Mouse (Mus musculus) lung, postnatal 0 days (tissue): ENCODE results near the gene Dgki. TPM values are rescaled to one million over a fixed set of nuclear protein-coding genes. Genes with fewer than 3 reads are reported as not detected.

Experiments used
- ATAC-seq: fragments of 200-750 bp; cut with Nextera tagmentation; 2 replicates; pipeline ENCODE4 v1.8.0; 2017; ENCODE audit warnings: moderate library complexity
- DNase-seq: peaks from one replicate; pipeline ENCODE4 v3.0.0-alpha.2; 2016; ENCODE audit warnings: low spot score
- H3K27ac ChIP-seq: fragments of 300-500 bp; sonication (generic); 2 replicates; pipeline ENCODE4 v1.5.1; 2014; ENCODE audit warnings: antibody characterized with exemption, mild to moderate bottlenecking, low read length, mixed read lengths
- H3K27me3 ChIP-seq: fragments of 300-500 bp; sonication (generic); replicated peaks from 2 replicates; pipeline ENCODE4 v1.6.1; 2014; ENCODE audit warnings: low read length, mixed read lengths; ENCODE audit not compliant: insufficient read depth
- H3K36me3 ChIP-seq: fragments of 300-500 bp; sonication (generic); 2 replicates; pipeline ENCODE4 v1.6.1; 2014; ENCODE audit warnings: low read length, mixed read lengths; ENCODE audit not compliant: insufficient read depth
- H3K4me1 ChIP-seq: fragments of 300-500 bp; sonication (generic); 2 replicates; pipeline ENCODE4 v1.6.1; 2014; ENCODE audit warnings: antibody characterized with exemption, low read depth, low read length, mixed read lengths; ENCODE audit not compliant: insufficient read depth
- H3K4me2 ChIP-seq: fragments of 300-500 bp; sonication (generic); replicated peaks from 2 replicates; pipeline ENCODE4 v1.6.1; 2014; ENCODE audit warnings: low read depth, mild to moderate bottlenecking, low read length, moderate library complexity, mixed read lengths
- H3K4me3 ChIP-seq: fragments of 300-500 bp; sonication (generic); 2 replicates; pipeline ENCODE4 v1.5.1; 2014; ENCODE audit warnings: low read depth, low read length
- H3K9ac ChIP-seq: fragments of 300-500 bp; sonication (generic); replicated peaks from 2 replicates; pipeline ENCODE4 v1.6.1; 2014; ENCODE audit warnings: low read depth, mild to moderate bottlenecking
- H3K9me3 ChIP-seq: fragments of 300-500 bp; sonication (generic); 2 replicates; pipeline ENCODE4 v1.6.1; 2016; ENCODE audit warnings: low read length, mixed read lengths
- CTCF ChIP-seq: IDR thresholded peaks from 2 replicates; pipeline ENCODE4 v1.5.1; 2016; ENCODE audit warnings: antibody characterized with exemption, mild to moderate bottlenecking
- EP300 ChIP-seq: IDR thresholded peaks from 2 replicates; pipeline ENCODE4 v1.6.1; 2016; ENCODE audit warnings: antibody characterized with exemption, mild to moderate bottlenecking, control low read depth
- WGBS: fragments of 180-500 bp; shearing (Covaris S2); extraction: QIAGEN DNeasy Blood & Tissue Kit; methylation state at CpG from one replicate; pipeline ENCODE4 v1.1.7; 2014; 5-methylcytosine and 5-hydroxymethylcytosine counted together
- polyA plus RNA-seq: library from polyadenylated mRNA; unstranded; fragments of >200 nt; fragmentation: Nextera tagmentation; extraction: Ambion mirVana; gene quantifications from 2 replicates; pipeline ENCODE4 v1.2.1, GENCODE M21; 2015

Gene Dgki
- polyA plus RNA-seq, 1 experiment from 2014 or later = 0.45 TPM

DNA sequence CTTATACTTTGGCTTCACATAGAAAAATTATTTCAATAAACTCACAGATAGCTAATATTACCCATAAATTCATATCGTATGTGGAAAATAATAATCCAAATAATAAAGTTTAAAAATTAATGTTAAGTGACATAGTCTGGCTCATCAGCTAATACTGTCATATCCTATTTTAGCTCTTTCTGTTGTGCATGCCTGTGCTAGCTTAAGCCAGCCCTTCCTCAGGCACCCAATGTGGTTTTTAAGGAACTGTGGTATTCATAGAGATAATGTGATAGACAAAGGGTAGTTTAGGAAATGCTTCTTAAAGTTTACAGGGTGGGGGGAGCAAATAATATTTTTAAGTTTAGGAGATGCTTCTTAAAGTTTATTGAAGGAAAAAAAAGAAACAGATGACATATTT, 248.8 kb downstream of the Dgki start:
- Histone ChIP-seq H3K36me3 (no peaks in the 10 kb centered on the region), H3K27me3 (no peaks in the 10 kb centered on the region), H3K9ac (no peak overlapping the region), H3K4me3 (no peak overlapping the region), H3K9me3 (no peaks in the 10 kb centered on the region), H3K4me1 (no peaks in the 10 kb centered on the region), H3K4me2 (no peak overlapping the region), H3K27ac (no peak overlapping the region)
- ATAC-seq (no peak), DNase-seq (no peak)
- 92% methylated on average over 1 of the region's 1 CpGs for WGBS
- no peak for TF ChIP-seq EP300
- TF ChIP-seq CTCF = no peak

DNA sequence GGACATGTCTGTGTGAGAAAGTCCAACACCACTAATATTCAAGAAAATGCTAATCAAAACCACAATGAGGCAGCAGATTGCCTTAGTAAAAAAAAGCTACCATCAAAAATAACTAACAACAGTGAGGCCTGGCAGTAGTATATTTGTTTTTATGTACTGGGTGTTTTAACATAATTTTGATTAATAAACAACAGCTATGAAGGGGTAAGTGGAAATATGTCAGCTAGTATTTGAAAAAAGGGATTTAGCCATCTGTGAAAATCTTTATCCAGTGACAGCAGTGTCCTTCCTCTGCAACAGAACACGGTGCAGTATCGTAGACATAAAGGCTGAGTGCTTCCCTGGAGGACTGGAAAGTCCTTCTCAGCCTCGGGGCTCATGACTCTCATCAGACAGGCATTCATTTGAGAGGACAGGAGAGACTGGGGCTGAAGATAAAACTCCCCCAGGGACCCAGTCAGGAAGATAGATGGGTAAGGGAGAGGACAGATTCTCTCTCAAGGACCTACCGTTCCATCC, 252.3 kb downstream of the Dgki start:
- no peak overlapping the region for H3K4me2 ChIP-seq
- H3K4me1 ChIP-seq = no peaks in the 10 kb centered on the region
- H3K36me3 ChIP-seq = no peaks in the 10 kb centered on the region
- no peak overlapping the region for H3K27ac ChIP-seq
- H3K9me3 ChIP-seq = no peaks in the 10 kb centered on the region
- ATAC-seq (no peak), DNase-seq (no peak)
- H3K4me3 ChIP-seq = no peak overlapping the region
- TF ChIP-seq EP300 (no peak), CTCF (no peak)
- 58% methylated on average over 4 of the region's 4 CpGs for WGBS
- H3K27me3 ChIP-seq = no peaks in the 10 kb centered on the region
- H3K9ac ChIP-seq = no peak overlapping the region

DNA sequence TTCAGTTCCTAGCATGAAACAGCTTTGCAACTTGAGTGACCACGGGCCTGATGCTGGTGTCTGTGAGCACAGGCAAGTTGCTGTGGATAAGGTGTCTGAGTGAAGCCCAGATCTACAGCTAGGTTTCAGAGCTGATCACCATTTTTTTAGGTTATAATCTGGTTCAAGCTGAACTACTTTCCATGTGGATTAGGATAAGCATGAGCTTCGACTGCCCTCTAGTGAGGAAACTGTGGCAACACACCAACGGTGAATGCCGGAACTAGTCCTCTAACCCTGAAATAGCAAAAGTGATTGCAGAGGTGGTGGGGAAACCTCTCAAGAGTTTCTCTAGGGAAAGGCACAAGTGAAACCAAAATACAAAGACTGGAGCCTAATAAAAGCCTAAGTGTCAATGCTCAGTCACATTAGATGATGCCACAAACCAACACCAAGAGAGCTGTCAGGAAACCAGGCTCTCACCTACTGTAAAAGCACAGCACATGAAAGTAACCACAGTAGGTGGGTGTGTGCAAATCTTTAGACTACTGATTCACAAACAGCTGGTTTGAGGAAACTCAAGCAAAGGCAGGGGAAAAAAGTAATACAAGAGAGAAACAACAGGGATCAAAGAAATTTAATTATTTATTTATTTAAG, 253.7 kb downstream of the Dgki start:
- TF ChIP-seq EP300 = no peak
- TF ChIP-seq CTCF = peak; percentile 91
- H3K4me3 ChIP-seq = no peak overlapping the region
- 21% methylated on average over 4 of the region's 4 CpGs for WGBS
- H3K27ac ChIP-seq = no peak overlapping the region
- no peaks in the 10 kb centered on the region for H3K27me3 ChIP-seq
- no peaks in the 10 kb centered on the region for H3K9me3 ChIP-seq
- H3K9ac ChIP-seq = no peak overlapping the region
- no peak overlapping the region for H3K4me2 ChIP-seq
- no peaks in the 10 kb centered on the region for H3K36me3 ChIP-seq
- no peak for ATAC-seq
- peak; percentile 72 for DNase-seq
- H3K4me1 ChIP-seq = no peaks in the 10 kb centered on the region

DNA sequence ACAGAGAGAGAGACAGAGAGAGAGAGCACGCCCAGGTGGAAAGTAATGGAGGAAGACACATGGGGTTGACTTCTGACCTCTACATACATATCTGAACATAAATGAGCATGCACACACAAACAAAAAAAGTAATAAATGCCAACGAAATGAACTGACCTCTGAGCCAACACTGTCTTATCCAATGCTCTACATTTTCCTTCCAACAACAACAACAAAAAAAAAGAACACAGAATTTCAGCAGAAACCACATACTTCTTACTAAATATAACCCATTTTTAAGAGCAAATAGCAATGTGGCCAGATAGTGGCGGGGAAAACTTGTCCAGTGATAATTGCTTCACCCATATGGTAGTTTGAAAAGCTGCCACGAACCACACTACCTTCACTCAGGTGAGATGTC, 255.2 kb downstream of the Dgki start:
- Histone ChIP-seq H3K4me1 (no peaks in the 10 kb centered on the region), H3K4me3 (no peak overlapping the region), H3K27me3 (no peaks in the 10 kb centered on the region), H3K36me3 (no peaks in the 10 kb centered on the region), H3K27ac (no peak overlapping the region), H3K9me3 (no peaks in the 10 kb centered on the region), H3K9ac (no peak overlapping the region), H3K4me2 (no peak overlapping the region)
- ATAC-seq = no peak
- TF ChIP-seq CTCF (no peak), EP300 (no peak)
- WGBS = 75% methylated on average over 4 of the region's 4 CpGs
- no peak for DNase-seq

DNA sequence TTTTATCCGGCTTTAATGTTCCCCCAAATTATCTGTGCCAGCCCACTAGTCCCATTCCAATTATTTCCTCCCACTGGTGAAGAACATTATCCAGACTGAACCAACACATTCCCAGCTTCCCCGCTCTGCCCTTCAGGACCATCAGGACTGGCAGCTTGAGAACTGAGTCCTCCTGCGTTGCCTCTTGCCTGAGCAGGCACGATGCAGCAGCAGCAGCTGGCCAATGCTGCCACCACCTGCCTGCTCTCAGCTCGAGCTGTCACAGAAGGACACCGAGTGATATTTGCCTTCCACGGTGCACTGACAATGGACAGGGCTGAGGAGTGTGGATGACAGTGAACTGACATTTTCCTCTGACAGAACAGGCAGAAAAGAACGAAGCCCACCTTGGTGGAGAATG, 261.5 kb downstream of the Dgki start:
- no peaks in the 10 kb centered on the region for H3K9me3 ChIP-seq
- no peak for DNase-seq
- no peaks in the 10 kb centered on the region for H3K4me1 ChIP-seq
- H3K27me3 ChIP-seq = no peaks in the 10 kb centered on the region
- no peak overlapping the region for H3K4me3 ChIP-seq
- ATAC-seq = no peak
- H3K36me3 ChIP-seq = no peaks in the 10 kb centered on the region
- no peak overlapping the region for H3K9ac ChIP-seq
- WGBS = 41% methylated on average over 8 of the region's 8 CpGs
- no peak overlapping the region for H3K27ac ChIP-seq
- no peak overlapping the region for H3K4me2 ChIP-seq
- TF ChIP-seq CTCF = peak; percentile 38
- no peak for TF ChIP-seq EP300

DNA sequence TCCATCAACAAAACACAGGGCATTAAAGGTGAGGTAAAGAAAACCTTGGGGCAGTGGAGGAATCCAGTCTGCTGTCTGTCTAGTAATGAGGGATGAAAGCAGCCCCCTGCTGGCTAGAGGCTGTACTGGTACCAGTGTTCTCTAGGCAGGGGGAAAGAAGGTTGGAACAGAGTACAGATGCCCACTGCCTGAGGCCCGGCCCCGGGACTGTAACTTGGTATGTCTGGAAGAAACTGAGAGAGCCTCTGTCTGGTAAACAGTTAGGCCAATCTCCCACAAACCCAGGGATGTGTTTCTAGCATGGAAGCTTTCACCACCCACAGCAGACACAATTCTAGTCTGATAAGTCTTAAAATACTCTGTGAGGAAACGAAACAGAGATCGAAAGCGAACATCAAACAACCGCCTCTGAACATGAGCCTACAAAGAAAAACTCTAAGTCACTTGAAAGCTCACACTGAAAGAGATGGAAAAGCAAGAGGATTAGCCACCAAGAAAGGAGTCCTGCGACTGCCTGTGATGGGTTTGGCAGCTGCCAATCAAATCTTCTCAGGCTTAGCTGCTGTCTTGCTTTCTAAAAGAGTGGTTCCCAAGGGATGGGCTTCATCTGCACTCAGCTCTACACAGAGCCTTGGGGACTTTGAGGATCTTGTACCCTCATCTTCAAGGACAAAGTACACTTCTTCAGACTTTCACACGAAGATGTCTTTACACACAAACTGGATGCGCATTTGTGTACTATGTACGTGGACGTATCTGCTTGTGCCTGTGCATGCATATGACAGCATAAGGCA, 262.7 kb downstream of the Dgki start:
- Histone ChIP-seq H3K9ac (no peak overlapping the region), H3K27ac (no peak overlapping the region), H3K9me3 (no peaks in the 10 kb centered on the region), H3K4me3 (no peak overlapping the region), H3K27me3 (no peaks in the 10 kb centered on the region), H3K4me2 (no peak overlapping the region), H3K36me3 (no peaks in the 10 kb centered on the region), H3K4me1 (no peaks in the 10 kb centered on the region)
- no peak for TF ChIP-seq EP300
- TF ChIP-seq CTCF = peak; percentile 76
- ATAC-seq (peak; percentile 47; the same call in 1 of the 2 replicates), DNase-seq (peak; percentile 31)
- 72% methylated on average over 11 of the region's 11 CpGs for WGBS
